Mouse (Mus musculus) urinary bladder, postnatal 25 days (tissue): ENCODE data around the gene Cdc20.
A peak's percentile ranks its signal among the peaks of the same experiment; 100 is the strongest.

Source experiments
- DNase-seq: peaks from one replicate; pipeline ENCODE4 v3.0.0; 2022; ENCODE audit warnings: low spot score

Cdc20 gene

GRCm38 (mm10) chr4:118436820-118437603 lies at the start of gene Cdc20:
Cdc20 (minus strand) TSS chr4:118437352.
- DNase-seq: peak; percentile 77

GRCm38 (mm10) chr4:118476773-118477530 lies 39.8 kb upstream of the Cdc20 start:
- DNase-seq: no peak

- DNase-seq: no peak
Observed at GRCm38 (mm10) chr4:118472687-118473086, 35.5 kb upstream of the Cdc20 start.

- DNase-seq: no peak
Observed at GRCm38 (mm10) chr4:118471281-118471680, 34.1 kb upstream of the Cdc20 start.

GRCm38 (mm10) chr4:118465697-118466163 lies 28.6 kb upstream of the Cdc20 start:
- DNase-seq: no peak

- DNase-seq: no peak
Observed at GRCm38 (mm10) chr4:118464956-118465355, 27.8 kb upstream of the Cdc20 start.

- DNase-seq: no peak
Observed at GRCm38 (mm10) chr4:118457345-118457975, 20.3 kb upstream of the Cdc20 start, which contains the start of gene Mpl. Mpl (minus strand) TSS chr4:118457513.

GRCm38 (mm10) chr4:118446415-118447153 lies 9.4 kb upstream of the Cdc20 start:
- no peak for DNase-seq

- DNase-seq: peak; percentile 31
Observed at GRCm38 (mm10) chr4:118445781-118446414, 8.7 kb upstream of the Cdc20 start.

GRCm38 (mm10) chr4:118445088-118445487 lies 7.9 kb upstream of the Cdc20 start:
- no peak for DNase-seq

GRCm38 (mm10) chr4:118437829-118438253 lies 689 bp upstream of the Cdc20 start:
- no peak for DNase-seq

GRCm38 (mm10) chr4:118432332-118432731 lies 4.8 kb downstream of the Cdc20 start:
- DNase-seq: no peak

GRCm38 (mm10) chr4:118429215-118429895 lies 7.8 kb downstream of the Cdc20 start:
- DNase-seq: peak; percentile 54

GRCm38 (mm10) chr4:118428531-118429214 lies 8.5 kb downstream of the Cdc20 start:
- DNase-seq: peak; percentile 27

GRCm38 (mm10) chr4:118427768-118428451 lies 9.2 kb downstream of the Cdc20 start, which contains the start of gene Elovl1:
Elovl1 (plus strand) TSS chr4:118428093.
- DNase-seq: peak; percentile 86

GRCm38 (mm10) chr4:118427415-118427767 lies 9.8 kb downstream of the Cdc20 start:
- DNase-seq: no peak

- DNase-seq: no peak
Observed at GRCm38 (mm10) chr4:118425374-118425773, 11.8 kb downstream of the Cdc20 start.

- DNase-seq: no peak
Observed at GRCm38 (mm10) chr4:118424541-118425160, 12.5 kb downstream of the Cdc20 start.

GRCm38 (mm10) chr4:118421384-118421783 lies 15.8 kb downstream of the Cdc20 start:
- no peak for DNase-seq
